Mouse (Mus musculus) CD4-positive, CD25-positive, alpha-beta regulatory T cell, adult 2 months (primary cell): ENCODE data around the gene Spata31d1d.
"Not testable (repeated sequence)": the region's sequence is repeated elsewhere in the genome, so short reads cannot be mapped to it uniquely, and the experiment has no call there.

Experiments
- DNase-seq: peaks from one replicate; pipeline ENCODE4 v3.0.0-alpha.2; 2012; ENCODE audit warnings: low read depth, low spot score

The Spata31d1d gene

GRCm38 (mm10) chr13:59731652-59732051, at the start of gene Spata31d1d:
Gene Spata31d1d (minus strand): TSS chr13:59731752.
- no peak for DNase-seq

- peak; percentile 48 for DNase-seq
Observed at GRCm38 (mm10) chr13:59779744-59780264, 48.3 kb upstream of the Spata31d1d start.

DNA sequence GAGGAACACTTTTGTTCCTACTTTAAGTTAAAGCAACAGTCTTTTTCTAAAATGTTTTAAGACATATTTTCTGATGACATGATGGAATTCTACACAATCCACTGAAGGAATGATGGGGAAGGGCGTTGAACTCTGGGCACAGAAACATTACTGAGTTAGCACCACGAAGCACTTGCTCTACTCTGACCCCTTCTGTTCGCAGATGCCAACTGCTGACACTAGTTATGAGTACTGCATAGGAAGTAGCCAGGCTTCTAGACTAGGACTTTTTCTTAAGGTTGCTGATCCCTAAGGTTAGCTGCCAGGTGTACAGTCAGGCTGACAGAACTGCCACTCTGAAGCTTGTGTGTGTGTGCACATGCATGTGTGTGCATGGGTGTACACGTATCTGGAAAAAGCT, 47.7 kb upstream of the Spata31d1d start:
- DNase-seq = peak; percentile 53

DNA sequence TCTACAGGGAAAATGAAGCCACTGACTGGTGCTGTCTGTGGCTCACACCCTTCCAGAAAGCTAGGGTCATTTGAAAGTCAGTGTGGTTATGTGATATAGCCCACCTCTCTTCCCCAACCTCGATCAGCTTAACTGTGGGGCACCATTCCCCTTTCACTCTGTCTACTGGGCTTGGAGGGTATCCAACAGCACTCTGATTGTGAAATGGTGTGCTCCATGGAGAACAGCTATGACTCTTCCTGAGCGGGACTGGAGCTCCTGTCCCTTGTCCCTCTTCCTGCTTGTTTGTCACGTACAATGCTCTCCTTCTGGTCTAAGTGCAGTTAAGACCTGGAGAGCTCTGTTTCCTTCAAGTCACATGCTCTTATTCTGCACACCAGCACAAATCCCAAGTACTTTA, 43.6 kb upstream of the Spata31d1d start:
- DNase-seq = no peak

DNA sequence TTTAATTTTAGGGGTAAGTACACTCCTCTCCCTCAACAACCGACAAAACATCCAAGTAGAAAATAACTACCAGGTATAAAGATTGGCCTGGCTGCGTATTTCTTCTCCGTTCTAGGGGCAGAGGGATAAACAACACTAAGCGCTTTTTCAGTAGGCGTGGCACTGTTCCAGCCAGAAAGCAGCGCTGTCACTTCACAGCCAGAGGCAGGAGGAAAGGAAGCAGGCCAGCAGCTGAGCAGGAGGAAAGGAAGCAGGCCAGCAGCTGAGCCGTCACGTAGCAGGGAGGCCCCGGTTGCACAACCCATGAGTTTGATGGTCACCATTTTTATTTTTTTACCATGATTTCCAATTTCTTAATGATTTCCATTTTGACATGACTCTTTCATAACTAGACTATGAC, 39.7 kb upstream of the Spata31d1d start:
- peak; percentile 61 for DNase-seq

DNA sequence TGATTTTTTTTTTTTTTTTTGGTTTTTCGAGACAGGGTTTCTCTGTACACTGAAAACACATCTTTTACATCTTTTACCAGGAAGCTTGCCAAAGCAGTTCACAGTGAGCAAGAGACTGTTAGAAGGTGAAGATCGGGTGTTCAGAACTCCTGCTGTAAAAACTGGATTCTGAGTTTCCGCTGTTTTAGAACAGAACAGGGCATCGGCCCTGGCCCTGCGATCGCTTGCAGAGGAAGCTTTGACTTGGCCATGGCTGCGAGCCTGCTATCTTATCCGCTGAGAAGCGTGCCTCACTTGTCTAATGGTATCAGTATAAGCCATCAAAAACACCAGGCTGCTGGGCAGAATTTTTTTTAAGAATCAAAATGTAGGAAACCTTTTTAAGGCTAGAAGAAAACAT, 39.3 kb upstream of the Spata31d1d start:
- peak; percentile 49 for DNase-seq

GRCm38 (mm10) chr13:59770164-59770562, 38.6 kb upstream of the Spata31d1d start:
- peak; percentile 91 for DNase-seq

DNA sequence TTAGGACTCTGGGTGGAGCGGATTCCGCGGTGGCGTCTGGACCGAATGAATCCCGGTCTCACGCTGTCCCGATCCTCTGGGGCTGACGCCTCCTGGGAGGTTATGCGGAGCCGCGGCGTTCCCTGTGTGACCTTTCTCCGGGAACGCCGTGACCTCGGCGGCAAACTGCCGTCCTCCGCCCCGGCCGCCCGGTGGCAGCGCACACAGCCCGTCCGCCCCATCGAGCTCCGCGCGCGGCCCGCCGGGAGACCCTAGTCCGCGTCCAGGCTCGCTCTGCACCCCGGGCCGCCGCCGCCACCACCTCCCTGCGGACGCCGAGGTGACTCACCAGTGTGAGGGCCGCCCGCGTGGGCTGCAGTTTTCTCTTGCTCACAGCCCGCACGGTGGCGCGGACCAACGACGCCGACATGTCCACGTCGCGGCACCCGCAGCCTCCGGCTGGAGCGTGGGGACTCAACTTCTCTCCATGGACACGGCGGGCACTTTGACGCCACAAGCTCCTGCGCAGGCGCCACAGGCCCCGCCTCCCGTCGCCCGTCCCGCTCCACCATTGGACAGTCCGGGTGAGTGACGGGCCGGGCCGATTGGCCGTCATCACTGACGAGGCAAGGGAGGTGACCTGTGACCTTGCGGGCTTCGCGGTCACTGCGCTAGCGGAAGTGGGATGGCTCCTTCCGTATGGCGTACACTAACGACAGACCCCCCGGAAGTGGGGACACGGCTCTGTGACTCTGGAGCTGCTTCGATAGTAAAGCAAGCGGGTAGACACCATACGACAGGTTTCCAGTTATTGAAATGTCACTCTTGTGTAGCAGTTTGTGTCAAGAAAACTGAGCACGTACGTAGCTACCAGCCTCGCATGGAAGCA, 38.0 kb upstream of the Spata31d1d start, which contains the start of gene Isca1:
Gene Isca1, minus strand, starts transcription at position 515 of the 868 bp plus-strand sequence.
- DNase-seq = peak; percentile 99

GRCm38 (mm10) chr13:59768531-59768930, 37.0 kb upstream of the Spata31d1d start:
- DNase-seq = peak; percentile 11

DNA sequence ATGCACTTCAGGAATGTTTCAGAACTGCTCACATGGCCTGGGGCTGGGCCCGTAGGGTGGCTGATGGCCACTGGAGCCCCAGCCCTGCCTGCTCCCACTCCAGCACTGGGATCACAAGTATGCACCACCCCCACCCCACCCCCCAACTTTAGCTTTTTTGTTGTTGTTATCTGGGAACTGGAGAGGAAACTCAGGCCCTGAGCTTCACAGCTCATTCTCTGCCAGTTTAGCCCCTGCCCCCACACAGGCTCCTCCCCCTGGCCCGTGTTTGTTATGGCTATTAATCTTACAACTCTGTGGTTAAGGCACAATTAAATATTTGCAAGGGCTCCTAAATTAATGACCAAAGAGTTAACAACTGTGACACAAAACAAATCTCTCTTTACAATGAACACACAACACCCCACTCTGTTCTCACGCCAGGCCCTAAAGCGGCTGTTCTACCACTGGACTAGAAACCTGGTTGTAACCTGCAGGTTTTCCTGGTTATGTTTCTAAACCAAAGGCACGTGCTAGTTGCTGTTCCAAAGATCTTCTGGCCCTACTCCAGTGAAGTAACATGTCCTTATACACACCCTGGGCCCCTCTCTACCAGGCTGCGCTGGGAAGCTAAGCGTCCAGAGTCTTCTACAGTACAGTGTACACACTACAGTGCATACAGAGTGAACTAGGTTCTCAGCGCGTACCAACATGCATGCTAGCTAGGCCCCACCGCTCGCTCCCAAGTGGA, 35.4 kb upstream of the Spata31d1d start:
- DNase-seq = no peak

DNA sequence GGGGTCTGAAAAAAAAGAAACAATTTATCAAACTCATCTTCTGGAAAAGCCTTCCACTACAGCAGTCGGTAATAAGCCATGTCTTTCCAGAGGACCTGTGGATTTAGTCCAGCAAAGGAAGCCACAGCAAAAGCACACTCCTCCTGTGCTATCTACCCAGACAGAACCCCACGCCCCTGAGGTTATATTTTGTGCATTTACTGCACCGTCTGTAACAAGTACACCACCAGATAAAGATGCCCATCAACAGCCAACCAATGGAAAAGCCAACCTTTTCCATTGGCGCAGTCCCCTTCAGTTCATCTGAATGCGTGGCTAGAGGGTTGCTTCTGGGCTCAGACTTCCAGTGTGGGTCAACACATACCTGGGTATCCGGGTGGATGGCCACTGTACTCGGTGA, 31.2 kb upstream of the Spata31d1d start:
- DNase-seq = no peak

- no peak for DNase-seq
Observed at GRCm38 (mm10) chr13:59756906-59757305, 25.4 kb upstream of the Spata31d1d start.

DNA sequence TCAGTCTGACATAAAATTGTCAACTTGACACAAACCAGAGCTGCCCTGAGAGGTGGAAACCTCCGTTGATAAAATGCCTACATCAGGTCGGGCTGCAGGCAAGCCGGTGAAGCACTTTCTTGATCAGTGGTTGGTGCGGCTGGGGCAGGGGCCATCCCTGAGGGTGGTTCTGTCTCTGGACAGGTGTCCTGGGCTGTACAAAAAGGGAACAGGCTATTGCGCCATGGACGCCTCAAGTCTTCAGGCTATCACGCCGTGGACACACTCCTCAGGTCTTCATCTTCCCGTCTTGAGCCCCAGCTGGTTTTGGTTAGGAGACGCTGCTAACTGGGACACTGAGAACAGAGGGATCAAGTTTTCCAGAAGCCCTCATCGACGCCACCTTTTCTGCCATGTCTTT, 18.8 kb upstream of the Spata31d1d start:
- DNase-seq = no peak

DNA sequence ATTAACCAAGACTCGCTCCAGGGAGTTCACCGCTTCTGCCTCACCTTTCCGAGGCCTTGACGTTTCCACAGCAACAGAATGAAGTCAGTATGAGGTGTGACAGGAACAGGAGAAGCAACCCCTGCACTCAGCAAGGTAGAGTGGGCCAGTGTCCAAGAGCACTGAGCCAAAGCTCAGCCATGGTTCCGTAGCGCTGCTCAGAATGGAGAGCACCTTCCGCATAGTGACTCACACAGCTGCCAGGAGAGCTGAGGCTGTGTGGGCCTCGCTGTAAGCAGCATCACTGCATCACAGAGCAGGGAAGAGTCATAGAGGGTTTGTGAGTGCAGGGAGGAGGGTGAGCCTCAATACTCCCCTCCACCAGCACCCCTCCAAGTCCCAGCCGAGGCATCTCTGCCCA, 15.2 kb upstream of the Spata31d1d start, which contains the start of gene 1700014D04Rik:
Gene 1700014D04Rik, minus strand, starts transcription at position 42 of the 400 bp plus-strand sequence.
- no peak for DNase-seq

DNA sequence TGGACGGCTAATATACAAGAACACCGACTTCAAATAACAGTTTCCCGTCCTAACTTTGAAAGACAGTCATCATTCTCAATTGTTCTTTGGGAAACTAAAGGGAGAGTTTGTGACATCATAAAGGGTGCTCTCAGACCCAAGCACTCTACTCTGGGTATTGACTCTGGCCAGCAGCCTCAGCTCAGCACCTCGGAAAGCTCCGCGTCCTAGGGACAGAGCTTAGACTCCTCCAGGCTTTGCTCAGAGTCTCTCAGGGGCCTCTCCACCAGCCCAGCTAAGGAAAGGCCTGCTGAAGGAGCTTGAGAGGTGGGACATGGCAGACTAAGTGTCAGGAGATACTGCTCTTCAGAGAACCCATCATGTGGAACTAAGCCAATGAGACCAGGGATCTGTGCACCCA, 14.6 kb upstream of the Spata31d1d start:
- no peak for DNase-seq

DNA sequence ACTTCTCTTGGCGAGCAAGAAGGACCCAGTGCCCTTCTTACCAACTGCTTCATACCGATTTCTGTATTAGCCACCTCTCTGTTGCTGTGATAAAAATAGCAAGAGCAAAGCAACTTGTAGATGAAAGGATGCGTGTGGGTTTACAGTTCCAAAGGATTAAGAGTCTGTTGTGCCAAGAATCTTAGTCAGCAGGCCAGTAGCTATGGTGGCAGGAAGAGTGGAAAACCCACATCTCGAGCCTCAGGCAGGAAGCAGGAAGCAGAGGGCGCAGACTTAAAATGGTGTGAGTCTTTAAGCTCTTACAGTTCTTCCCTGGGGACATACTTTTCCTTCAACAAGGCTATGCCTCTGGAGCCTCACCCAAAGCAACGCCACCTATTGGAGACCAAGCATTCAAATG, 13.9 kb upstream of the Spata31d1d start:
- no peak for DNase-seq

- peak; percentile 42 for DNase-seq
Observed at GRCm38 (mm10) chr13:59741697-59742096, 10.1 kb upstream of the Spata31d1d start.

DNA sequence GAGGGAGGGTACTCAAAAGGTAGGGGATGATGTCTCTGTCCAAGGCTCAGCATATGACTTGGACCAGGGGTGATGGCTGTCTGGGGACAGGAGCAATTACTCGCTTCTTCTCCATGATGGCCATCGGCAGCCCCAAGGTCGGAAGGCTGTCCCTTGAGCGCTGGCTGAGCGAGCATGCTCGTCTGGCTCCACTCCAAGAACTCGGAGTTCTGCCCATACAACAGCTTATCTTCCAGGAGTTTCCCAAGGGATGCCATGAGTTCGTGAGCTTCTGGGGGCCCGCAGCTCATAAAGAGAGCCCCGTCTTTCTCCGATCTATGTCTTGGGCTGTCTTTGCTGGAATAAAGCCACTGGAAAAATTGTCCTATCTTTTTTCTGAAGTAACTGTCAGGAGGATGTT, 9.5 kb upstream of the Spata31d1d start:
- no peak for DNase-seq

DNA sequence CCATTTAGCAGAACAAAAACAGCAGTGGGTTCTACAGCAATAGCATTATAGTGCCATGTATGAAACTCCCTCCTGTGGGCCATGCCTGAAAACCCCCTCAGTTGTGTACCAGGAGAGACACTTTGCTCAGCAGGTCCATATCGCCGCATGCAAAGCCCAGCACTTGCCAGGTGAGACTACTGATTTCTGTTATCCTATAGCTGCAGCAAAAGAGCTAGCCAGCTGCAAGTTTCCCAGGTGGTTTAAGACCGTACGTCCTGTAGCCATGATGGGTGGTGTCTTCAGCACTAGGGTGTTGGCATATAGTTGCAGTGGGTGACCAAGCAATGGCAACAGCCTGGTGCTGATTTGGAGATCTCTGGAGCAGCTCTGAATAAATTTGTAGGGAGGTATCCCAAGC, 7.8 kb upstream of the Spata31d1d start:
- DNase-seq = no peak

DNA sequence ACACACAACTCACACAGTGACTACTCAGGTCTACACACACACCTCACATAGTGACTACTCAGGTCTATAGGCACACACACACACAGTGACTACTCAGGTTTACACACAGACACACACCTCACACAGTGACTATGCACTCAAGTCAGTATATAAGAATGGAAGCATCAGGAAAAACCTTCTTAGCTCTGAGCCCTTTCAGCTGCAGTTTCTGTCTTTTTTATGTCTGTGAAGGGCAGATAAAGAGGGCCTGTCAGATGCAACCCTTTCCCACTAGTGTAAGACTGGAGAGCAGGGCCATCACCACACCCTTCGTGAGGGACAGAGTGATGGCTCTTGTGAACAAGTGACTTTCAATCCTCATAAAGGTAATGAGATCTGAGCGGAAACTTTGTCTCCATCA, 6.9 kb upstream of the Spata31d1d start:
- no peak for DNase-seq

DNA sequence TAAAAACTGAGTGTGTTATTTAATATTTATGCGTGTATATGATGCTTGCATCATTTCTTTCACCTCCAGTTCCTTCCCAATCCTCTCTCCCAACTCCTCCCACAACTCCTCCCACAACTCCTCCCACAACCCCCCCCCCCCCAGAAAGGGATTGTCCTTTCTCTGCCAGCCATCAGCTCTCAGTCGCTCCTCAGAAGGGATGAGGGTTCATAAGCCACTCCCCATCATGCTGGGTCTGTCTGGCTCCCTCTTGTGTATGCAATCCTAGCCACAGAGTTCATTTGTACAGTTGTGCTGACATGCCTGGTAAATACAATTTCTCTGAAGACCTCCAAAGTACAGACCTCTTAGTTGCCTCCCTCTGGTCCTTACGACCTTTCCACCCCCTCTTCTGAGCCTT, 3.6 kb upstream of the Spata31d1d start:
- DNase-seq = peak; percentile 17

GRCm38 (mm10) chr13:59734347-59734746, 2.8 kb upstream of the Spata31d1d start:
- not testable (repeated sequence) for DNase-seq
